Mouse (Mus musculus): ENCODE results near the gene Otud3. TPM values are rescaled to one million over a fixed set of nuclear protein-coding genes. Genes with fewer than 3 reads are reported as not detected.

Otud3 gene
- polyA plus RNA-seq (2015; fragmentation: Nextera tagmentation; extraction: Ambion mirVana), result 3.5 and 3.7 TPM in 2 replicates

GRCm38 (mm10) chr4:138913797-138914196, at the start of gene Otud3:
Gene Otud3, minus strand, starts transcription at chr4:138913945.
- Histone ChIP-seq H3K4me3 (replicated peaks; ENCODE audit: low read length) (peak within 1 kb of the TSS; percentile 96), H3K9me3 (replicated peaks; ENCODE audit: control insufficient read depth, low read length) (peaks cover 4% of the 10 kb centered on the region; the same call in 1 of the 2 replicates), H3K27ac (ENCODE audit: low read length) (peak within 1 kb of the TSS; percentile 49), H3K27me3 (ENCODE audit: control insufficient read depth, insufficient read depth, low read length) (no peaks in the 10 kb centered on the region), H3K4me2 (ENCODE audit: low read depth, low read length) (peak within 1 kb of the TSS; percentile 97), H3K36me3 (ENCODE audit: control insufficient read depth, insufficient read depth, low read length) (no peaks in the 10 kb centered on the region), H3K9ac (ENCODE audit: low read length) (peak within 1 kb of the TSS; percentile 95), H3K4me1 (ENCODE audit: control insufficient read depth, insufficient read depth, low read length) (peaks cover 8% of the 10 kb centered on the region)
- WGBS, result under 1% methylated on average over 38 of the region's 39 CpGs
- peak; percentile 96 for ATAC-seq (ENCODE audit: insufficient read depth, low FRiP score)

GRCm38 (mm10) chr4:138962719-138963118, 49.0 kb upstream of the Otud3 start:
- Histone ChIP-seq H3K9ac (ENCODE audit: low read length) (no peak overlapping the region), H3K4me1 (ENCODE audit: control insufficient read depth, insufficient read depth, low read length) (0 out of 2 replicates have a peak, but pooled peaks cover 5% of the 10 kb centered on the region), H3K9me3 (replicated peaks; ENCODE audit: control insufficient read depth, low read length) (no peaks in the 10 kb centered on the region), H3K27ac (ENCODE audit: low read length) (no peak overlapping the region), H3K4me2 (ENCODE audit: low read depth, low read length) (no peak overlapping the region), H3K4me3 (replicated peaks; ENCODE audit: low read length) (no peak overlapping the region), H3K27me3 (ENCODE audit: control insufficient read depth, insufficient read depth, low read length) (no peaks in the 10 kb centered on the region), H3K36me3 (ENCODE audit: control insufficient read depth, insufficient read depth, low read length) (no peaks in the 10 kb centered on the region)
- ATAC-seq (ENCODE audit: insufficient read depth, low FRiP score), result no peak
- WGBS, result 78% methylated on average over 5 of the region's 5 CpGs

GRCm38 (mm10) chr4:138959926-138960325, 46.2 kb upstream of the Otud3 start:
- ATAC-seq (ENCODE audit: insufficient read depth, low FRiP score), result no peak
- 77% methylated on average over 7 of the region's 7 CpGs for WGBS
- Histone ChIP-seq H3K4me2 (ENCODE audit: low read depth, low read length) (no peak overlapping the region), H3K36me3 (ENCODE audit: control insufficient read depth, insufficient read depth, low read length) (no peaks in the 10 kb centered on the region), H3K27me3 (ENCODE audit: control insufficient read depth, insufficient read depth, low read length) (no peaks in the 10 kb centered on the region), H3K9me3 (replicated peaks; ENCODE audit: control insufficient read depth, low read length) (no peaks in the 10 kb centered on the region), H3K9ac (ENCODE audit: low read length) (no peak overlapping the region), H3K4me3 (replicated peaks; ENCODE audit: low read length) (no peak overlapping the region), H3K4me1 (ENCODE audit: control insufficient read depth, insufficient read depth, low read length) (no peaks in the 10 kb centered on the region), H3K27ac (ENCODE audit: low read length) (no peak overlapping the region)

GRCm38 (mm10) chr4:138959120-138959519, 45.4 kb upstream of the Otud3 start:
- no peaks in the 10 kb centered on the region for H3K36me3 ChIP-seq (ENCODE audit: control insufficient read depth, insufficient read depth, low read length)
- H3K27ac ChIP-seq (ENCODE audit: low read length), result no peak overlapping the region
- no peak for ATAC-seq (ENCODE audit: insufficient read depth, low FRiP score)
- H3K9ac ChIP-seq (ENCODE audit: low read length), result no peak overlapping the region
- H3K9me3 ChIP-seq (replicated peaks; ENCODE audit: control insufficient read depth, low read length), result no peaks in the 10 kb centered on the region
- no peaks in the 10 kb centered on the region for H3K4me1 ChIP-seq (ENCODE audit: control insufficient read depth, insufficient read depth, low read length)
- H3K27me3 ChIP-seq (ENCODE audit: control insufficient read depth, insufficient read depth, low read length), result no peaks in the 10 kb centered on the region
- WGBS, result 67% methylated on average over 15 of the region's 15 CpGs
- H3K4me3 ChIP-seq (replicated peaks; ENCODE audit: low read length), result no peak overlapping the region
- no peak overlapping the region for H3K4me2 ChIP-seq (ENCODE audit: low read depth, low read length)

GRCm38 (mm10) chr4:138958612-138959011, 44.9 kb upstream of the Otud3 start:
- ATAC-seq (ENCODE audit: insufficient read depth, low FRiP score), result no peak
- H3K36me3 ChIP-seq (ENCODE audit: control insufficient read depth, insufficient read depth, low read length), result no peaks in the 10 kb centered on the region
- H3K4me3 ChIP-seq (replicated peaks; ENCODE audit: low read length), result no peak overlapping the region
- H3K9ac ChIP-seq (ENCODE audit: low read length), result no peak overlapping the region
- no peaks in the 10 kb centered on the region for H3K27me3 ChIP-seq (ENCODE audit: control insufficient read depth, insufficient read depth, low read length)
- H3K4me2 ChIP-seq (ENCODE audit: low read depth, low read length), result no peak overlapping the region
- no peaks in the 10 kb centered on the region for H3K4me1 ChIP-seq (ENCODE audit: control insufficient read depth, insufficient read depth, low read length)
- no peak overlapping the region for H3K27ac ChIP-seq (ENCODE audit: low read length)
- WGBS, result 87% methylated on average over 9 of the region's 9 CpGs
- no peaks in the 10 kb centered on the region for H3K9me3 ChIP-seq (replicated peaks; ENCODE audit: control insufficient read depth, low read length)

- Histone ChIP-seq H3K36me3 (ENCODE audit: control insufficient read depth, insufficient read depth, low read length) (no peaks in the 10 kb centered on the region), H3K27me3 (ENCODE audit: control insufficient read depth, insufficient read depth, low read length) (no peaks in the 10 kb centered on the region), H3K9ac (ENCODE audit: low read length) (no peak overlapping the region), H3K4me1 (ENCODE audit: control insufficient read depth, insufficient read depth, low read length) (no peaks in the 10 kb centered on the region), H3K27ac (ENCODE audit: low read length) (no peak overlapping the region), H3K4me3 (replicated peaks; ENCODE audit: low read length) (no peak overlapping the region), H3K4me2 (ENCODE audit: low read depth, low read length) (no peak overlapping the region), H3K9me3 (replicated peaks; ENCODE audit: control insufficient read depth, low read length) (no peaks in the 10 kb centered on the region)
- ATAC-seq (ENCODE audit: insufficient read depth, low FRiP score), result no peak
- WGBS, result 88% methylated on average over 2 of the region's 2 CpGs
Observed at GRCm38 (mm10) chr4:138948257-138948656, 34.5 kb upstream of the Otud3 start.

- H3K4me3 ChIP-seq (replicated peaks; ENCODE audit: low read length), result peak overlapping the region; percentile 38
- H3K4me1 ChIP-seq (ENCODE audit: control insufficient read depth, insufficient read depth, low read length), result peaks cover 13% of the 10 kb centered on the region; the same call in 1 of the 2 replicates
- no peak overlapping the region; the same call in 1 of the 2 replicates for H3K9ac ChIP-seq (ENCODE audit: low read length)
- WGBS, result 32% methylated on average over 15 of the region's 15 CpGs
- no peaks in the 10 kb centered on the region for H3K36me3 ChIP-seq (ENCODE audit: control insufficient read depth, insufficient read depth, low read length)
- peak overlapping the region; percentile 33 for H3K4me2 ChIP-seq (ENCODE audit: low read depth, low read length)
- peak; percentile 29; the same call in 1 of the 2 replicates for ATAC-seq (ENCODE audit: insufficient read depth, low FRiP score)
- H3K27ac ChIP-seq (ENCODE audit: low read length), result no peak overlapping the region
- H3K9me3 ChIP-seq (replicated peaks; ENCODE audit: control insufficient read depth, low read length), result no peaks in the 10 kb centered on the region
- H3K27me3 ChIP-seq (ENCODE audit: control insufficient read depth, insufficient read depth, low read length), result no peaks in the 10 kb centered on the region
Observed at GRCm38 (mm10) chr4:138943730-138944129, 30.0 kb upstream of the Otud3 start.

- Histone ChIP-seq H3K27me3 (ENCODE audit: control insufficient read depth, insufficient read depth, low read length) (no peaks in the 10 kb centered on the region), H3K4me1 (ENCODE audit: control insufficient read depth, insufficient read depth, low read length) (peaks cover 20% of the 10 kb centered on the region), H3K27ac (ENCODE audit: low read length) (peak overlapping the region; percentile 86), H3K9me3 (replicated peaks; ENCODE audit: control insufficient read depth, low read length) (no peaks in the 10 kb centered on the region), H3K4me3 (replicated peaks; ENCODE audit: low read length) (no peak overlapping the region), H3K36me3 (ENCODE audit: control insufficient read depth, insufficient read depth, low read length) (no peaks in the 10 kb centered on the region), H3K4me2 (ENCODE audit: low read depth, low read length) (0 out of 2 replicates have a peak overlapping the region, but pooled peaks have one; percentile 6), H3K9ac (ENCODE audit: low read length) (no peak overlapping the region)
- ATAC-seq (ENCODE audit: insufficient read depth, low FRiP score), result no peak; the same call in 1 of the 2 replicates
- WGBS, result 24% methylated on average over 6 of the region's 6 CpGs
Observed at GRCm38 (mm10) chr4:138941966-138942365, 28.2 kb upstream of the Otud3 start.

- no peaks in the 10 kb centered on the region for H3K9me3 ChIP-seq (replicated peaks; ENCODE audit: control insufficient read depth, low read length)
- WGBS, result 28% methylated on average over 7 of the region's 7 CpGs
- no peak for ATAC-seq (ENCODE audit: insufficient read depth, low FRiP score)
- no peaks in the 10 kb centered on the region for H3K36me3 ChIP-seq (ENCODE audit: control insufficient read depth, insufficient read depth, low read length)
- 0 out of 2 replicates have a peak overlapping the region, but pooled peaks have one; percentile 6 for H3K4me2 ChIP-seq (ENCODE audit: low read depth, low read length)
- H3K27me3 ChIP-seq (ENCODE audit: control insufficient read depth, insufficient read depth, low read length), result no peaks in the 10 kb centered on the region
- H3K4me3 ChIP-seq (replicated peaks; ENCODE audit: low read length), result no peak overlapping the region
- peak overlapping the region; percentile 86 for H3K27ac ChIP-seq (ENCODE audit: low read length)
- peaks cover 20% of the 10 kb centered on the region for H3K4me1 ChIP-seq (ENCODE audit: control insufficient read depth, insufficient read depth, low read length)
- H3K9ac ChIP-seq (ENCODE audit: low read length), result no peak overlapping the region; the same call in 1 of the 2 replicates
Observed at GRCm38 (mm10) chr4:138941401-138941800, 27.7 kb upstream of the Otud3 start.
